Mouse (Mus musculus): Measurements from ENCODE around the gene Mmgt2.
"Not testable (repeated sequence)": the region's sequence is repeated elsewhere in the genome, so short reads cannot be mapped to it uniquely, and the experiment has no call there.

Mmgt2 gene

DNA sequence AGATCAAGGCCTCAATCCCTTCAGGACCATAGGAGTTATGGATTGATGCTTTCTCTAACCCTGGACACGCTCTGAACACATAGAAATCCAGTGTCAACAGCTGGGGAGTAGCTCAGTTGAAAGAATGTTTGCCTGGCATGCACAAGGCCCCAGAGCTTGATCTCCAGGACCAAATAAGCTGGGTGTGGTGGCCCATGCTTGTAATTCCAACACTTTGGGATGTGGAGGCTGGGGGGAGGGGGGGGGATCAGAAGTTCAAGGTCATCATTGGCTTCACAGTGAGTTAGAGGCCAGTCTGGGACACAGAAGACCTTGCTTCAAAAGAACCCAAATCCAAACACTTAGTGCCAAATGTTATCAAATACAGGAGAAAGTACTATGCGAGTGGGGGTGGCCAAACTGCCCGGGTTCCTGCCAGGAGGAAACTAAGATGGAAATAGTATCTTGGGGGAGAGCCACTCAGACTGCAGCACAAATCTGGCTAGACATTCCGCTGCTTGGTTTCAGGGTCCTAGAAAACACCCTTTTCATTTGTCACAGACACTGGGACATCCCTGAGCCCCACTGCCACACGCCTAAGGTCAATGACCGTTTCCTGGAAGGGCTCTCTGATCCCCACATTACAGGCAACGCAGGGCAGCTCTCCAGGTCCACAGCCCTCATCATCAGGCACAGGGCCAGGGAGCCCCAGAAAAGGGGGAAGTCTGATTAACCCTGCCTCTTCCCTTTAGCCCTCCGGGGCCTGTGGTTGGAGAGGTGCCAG lies 2.6 kb upstream of the Mmgt2 start:
- peak; percentile 98 for DNase-seq

GRCm38 (mm10) chr11:62646495-62646843 lies 2.0 kb upstream of the Mmgt2 start:
- DNase-seq, result no peak

- DNase-seq, result peak; percentile 92
Observed at GRCm38 (mm10) chr11:62646958-62647515, 1.4 kb upstream of the Mmgt2 start.

DNA sequence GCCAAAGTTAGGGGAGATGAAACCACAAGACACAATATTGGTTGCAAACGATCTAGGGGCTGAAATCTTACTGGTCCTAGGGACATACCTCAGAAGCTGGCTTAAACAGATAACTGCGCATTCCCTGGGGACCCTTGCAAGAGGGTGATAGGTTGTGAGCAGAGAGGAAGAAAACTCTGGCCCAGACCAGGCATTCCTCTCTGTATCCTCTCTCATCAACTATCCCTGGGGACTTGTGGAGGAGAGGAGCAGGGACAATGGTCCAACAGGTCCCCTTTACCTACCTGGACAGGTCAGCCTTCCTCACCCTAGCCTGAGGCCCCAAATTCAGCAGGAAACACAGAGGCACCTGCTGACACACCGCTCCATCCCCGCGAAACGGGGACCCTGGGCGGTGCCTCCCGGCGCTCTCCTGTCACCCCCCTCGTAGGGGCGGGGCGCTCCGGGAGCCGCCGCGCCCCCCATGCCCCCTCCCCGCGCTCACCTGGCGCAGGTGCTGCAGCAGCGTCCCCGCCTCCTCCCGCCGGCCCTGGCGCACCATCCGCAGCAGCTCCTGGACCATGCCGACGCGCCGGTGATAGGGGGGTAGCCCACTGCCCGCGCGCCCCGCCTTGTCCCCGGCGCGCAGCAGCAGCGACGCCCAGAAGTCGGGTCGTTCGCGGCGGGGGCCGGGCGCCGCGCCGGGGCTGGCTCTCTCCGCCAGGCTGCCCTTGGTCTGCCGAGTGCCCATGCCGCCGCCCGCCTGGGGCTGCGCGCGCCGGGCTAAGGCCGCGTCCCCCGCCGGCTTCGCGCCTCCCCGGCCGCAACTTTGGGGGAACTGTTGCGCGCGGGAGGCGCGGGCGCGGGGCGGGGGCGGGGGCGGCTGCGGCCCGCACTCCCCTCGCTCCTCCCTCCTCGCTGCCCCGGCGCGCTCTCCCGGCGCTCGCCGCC lies 538 bp upstream of the Mmgt2 start, which contains the start of gene Lrrc75a:
Gene Lrrc75a, minus strand, starts transcription at position 863 of the 930 bp plus-strand sequence.
- peak; percentile 96 for DNase-seq

DNA sequence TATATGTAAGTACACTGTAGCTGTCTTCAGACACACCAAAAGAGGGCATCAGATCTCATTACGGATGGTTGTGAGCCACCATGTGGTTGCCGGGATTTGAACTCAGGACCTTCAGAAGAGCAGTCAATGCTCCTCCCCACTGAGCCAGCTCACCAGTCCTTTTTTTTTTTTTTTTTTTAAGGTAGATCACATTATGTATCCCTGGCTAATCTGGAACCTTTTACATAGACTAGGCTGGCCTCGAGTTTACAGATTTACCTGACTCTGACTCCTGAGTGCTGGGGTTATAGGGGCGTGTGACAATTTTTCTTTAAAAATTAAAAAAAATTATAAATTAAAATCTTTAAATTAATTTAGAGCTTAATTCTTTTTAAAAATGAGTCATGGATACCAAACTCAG lies 1.3 kb downstream of the Mmgt2 start:
- not testable (repeated sequence) for DNase-seq

DNA sequence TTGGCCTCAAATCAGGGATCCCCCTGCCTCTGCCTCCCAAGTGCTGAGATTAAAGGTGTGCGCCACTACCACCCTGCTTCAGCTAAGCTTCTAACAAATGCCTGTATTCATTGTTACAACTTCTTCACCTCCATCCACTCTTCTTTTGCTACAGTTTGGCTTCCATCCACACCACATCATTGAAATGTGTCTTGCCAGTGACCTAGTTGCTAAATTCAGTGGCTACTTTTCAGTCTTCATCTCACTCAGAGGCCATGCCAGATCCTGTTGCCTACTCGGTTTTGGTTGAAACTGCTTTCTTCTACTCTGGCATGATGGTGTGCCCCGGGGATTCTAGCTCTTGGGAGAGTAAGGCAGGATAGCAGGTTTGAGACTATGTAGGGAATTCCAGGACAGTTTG lies 3.1 kb downstream of the Mmgt2 start:
- no peak for DNase-seq

DNA sequence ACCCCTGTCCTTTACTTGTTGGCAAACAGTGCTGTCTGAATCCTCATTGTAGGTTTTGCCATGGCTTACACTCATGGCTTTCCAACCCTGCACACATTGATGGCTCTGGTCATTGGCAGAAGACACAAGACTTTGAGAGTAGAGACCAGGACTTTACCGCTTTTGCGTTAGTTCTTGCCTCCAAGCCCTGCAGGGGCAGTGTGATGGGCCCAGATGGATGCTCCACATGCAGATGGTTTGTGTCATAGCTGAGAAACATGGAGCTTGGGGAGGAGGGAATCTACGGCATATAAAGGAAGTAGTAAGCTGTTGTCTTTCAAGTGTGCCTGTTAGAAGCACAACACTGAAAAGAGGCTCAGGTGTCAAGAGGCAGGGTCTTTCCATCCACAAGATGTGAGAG lies 3.6 kb downstream of the Mmgt2 start:
- DNase-seq, result no peak

GRCm38 (mm10) chr11:62660885-62661284 lies 12.4 kb downstream of the Mmgt2 start:
- no peak for DNase-seq

- no peak for DNase-seq
Observed at GRCm38 (mm10) chr11:62664250-62664649, 15.8 kb downstream of the Mmgt2 start.

- DNase-seq, result no peak
Observed at GRCm38 (mm10) chr11:62668986-62669385, 20.5 kb downstream of the Mmgt2 start.

- no peak for DNase-seq
Observed at GRCm38 (mm10) chr11:62669471-62669870, 21.0 kb downstream of the Mmgt2 start.

DNA sequence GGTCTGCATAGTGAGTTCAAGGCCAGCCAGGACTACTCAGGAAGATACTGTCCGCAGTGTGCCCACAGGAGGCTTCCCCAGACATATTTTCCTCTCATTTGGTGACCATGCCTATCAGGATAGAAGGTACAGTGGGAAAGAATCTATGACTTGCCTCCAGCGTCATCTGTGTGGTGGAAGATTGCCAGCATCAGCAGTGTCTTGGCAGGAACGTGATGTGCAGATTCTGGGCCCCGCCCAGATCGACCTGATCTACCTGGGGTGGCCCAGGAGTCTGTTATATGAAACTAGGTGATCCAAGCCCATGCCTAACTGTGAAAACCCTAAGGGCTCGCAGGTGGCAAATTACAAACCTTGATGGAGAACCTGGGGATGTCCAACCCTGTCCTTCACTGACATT lies 21.5 kb downstream of the Mmgt2 start:
- no peak for DNase-seq

DNA sequence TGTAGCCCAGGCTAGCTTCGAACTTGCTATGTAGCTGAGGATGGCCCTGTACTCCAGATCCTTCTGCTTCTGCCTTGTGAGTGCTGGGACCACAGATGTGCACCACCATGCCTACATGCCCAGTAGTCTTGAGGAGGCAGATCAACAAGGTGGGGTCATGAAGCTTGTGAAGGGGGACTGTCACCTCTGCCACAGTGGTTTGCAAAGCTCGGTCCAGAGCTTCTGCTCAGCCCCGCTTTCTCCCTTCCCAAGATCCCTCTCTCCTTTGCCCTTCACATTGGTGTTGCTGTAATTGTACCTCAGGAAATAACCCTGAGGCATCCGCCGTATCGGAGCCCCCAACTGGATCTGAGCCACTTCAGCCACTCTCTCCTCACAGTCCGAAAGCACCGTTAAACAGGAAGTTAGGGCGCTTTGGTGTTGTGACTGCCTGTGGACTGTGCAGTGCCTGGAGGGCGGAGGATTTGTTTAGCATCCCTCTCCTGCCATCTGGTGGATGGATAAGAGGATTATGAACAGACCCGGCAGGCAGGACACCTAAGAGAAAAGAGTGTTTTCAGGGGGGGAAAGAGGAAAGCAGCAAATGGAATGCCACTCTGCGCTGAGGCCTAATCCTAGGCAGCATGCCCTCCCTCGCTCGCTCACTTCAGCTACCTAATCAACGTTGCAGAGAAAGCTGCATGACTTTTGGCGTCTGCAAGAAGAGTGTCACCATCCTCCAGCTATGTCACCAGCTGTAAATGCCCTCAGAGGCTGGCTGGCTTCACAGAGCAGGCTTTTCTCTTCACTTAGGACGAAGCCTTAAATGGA lies 27.2 kb downstream of the Mmgt2 start:
- peak; percentile 96 for DNase-seq

DNA sequence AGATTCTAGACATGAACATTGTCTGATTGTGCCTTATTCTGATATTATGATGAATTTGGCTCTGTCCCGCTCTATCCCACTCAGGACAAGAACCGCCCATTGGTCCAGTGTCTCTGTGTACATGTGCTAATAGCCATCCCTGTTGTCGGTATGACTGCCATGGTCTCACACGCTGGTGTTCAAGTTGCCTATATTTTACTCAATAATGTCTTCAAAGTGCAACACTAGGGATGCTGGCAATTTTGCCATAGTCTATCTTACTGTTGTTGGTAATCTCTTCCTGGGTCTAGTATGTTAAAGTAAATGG lies 27.8 kb downstream of the Mmgt2 start:
- no peak for DNase-seq

DNA sequence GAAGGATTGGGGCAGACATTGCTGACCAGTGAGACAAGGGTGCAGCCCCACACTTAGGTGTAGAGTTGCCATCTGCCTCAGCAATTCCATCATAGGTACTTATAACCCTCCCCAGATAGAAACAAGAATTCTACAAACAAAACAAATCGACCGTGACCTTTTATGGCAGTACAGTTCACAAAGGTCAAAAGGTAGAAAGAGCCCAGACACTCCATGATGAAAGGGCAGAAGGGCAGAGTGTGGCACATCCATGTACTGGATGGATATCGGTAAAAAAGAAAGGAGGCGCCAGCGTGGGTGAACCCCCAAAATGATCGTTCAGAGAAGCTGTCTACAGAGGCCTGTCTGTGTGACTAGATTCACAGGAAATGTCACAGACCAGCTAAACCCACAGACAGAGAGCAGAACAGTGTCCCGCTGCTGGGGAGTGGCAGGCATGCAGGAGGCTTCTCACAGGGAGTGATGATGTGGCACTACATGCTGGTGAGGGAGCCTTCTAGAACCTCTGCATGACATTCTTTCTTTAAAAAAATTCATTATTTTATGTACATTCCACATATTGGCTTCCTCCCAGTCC lies 30.4 kb downstream of the Mmgt2 start:
- peak; percentile 63 for DNase-seq

DNA sequence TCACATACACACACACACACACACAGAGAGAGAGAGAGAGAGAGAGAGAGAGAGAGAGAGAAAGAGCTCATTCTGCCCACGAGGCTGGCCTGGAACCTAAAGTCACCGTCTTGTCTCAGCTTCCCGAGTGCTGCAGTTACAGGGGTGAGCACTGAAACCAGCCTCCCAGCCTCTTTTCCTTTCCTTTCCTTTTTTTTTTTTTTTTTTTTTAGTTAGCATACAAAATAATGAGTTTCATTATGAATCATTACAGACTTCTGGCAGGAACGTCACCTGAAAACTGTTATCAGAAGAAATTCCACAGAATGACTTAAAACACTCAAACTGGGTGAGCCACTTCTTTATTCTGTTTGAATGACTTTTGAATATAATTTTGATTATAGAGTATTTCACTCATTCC lies 31.5 kb downstream of the Mmgt2 start:
- peak; percentile 12 for DNase-seq

GRCm38 (mm10) chr11:62691592-62691991 lies 43.1 kb downstream of the Mmgt2 start:
- peak; percentile 19 for DNase-seq

DNA sequence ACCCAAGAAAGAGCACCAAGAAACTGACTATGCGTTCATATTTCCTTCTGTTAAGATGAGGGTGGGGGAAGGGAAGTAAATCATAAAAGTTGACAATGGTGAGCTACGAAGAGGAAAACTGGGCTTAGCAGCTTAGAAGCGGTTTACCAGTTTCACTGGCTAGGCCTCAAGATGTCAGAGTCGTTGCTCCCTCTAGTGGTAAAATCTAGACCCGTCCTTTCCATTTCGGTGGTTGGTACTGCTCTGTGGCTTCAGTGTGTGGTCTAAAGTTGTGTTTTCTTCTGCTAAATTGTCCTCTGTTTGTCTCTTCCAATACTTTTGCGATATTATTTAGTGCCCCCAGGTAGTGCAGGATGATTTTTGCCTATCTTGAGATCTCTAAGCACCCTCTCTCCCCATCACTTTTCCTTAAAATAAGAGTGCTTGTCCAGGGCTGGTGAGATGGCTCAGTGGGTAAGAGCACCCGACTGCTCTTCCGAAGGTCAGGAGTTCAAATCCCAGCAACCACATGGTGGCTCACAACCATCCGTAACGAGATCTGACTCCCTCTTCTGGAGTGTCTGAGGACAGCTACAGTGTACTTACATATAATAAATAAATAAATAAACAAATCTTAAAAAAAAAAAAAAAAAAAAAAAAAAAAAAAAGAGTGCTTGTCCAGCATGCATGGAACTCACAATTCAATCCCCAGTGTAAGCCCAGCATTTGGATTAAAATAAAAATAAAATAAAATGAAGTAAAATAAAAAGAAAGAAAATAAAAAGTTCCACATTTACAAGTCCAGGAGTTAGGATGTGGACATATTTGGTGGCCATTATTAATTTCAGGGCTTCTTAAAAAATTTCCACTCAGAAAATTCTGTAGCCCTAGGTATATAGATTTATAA lies 45.1 kb downstream of the Mmgt2 start:
- DNase-seq, result peak; percentile 83

DNA sequence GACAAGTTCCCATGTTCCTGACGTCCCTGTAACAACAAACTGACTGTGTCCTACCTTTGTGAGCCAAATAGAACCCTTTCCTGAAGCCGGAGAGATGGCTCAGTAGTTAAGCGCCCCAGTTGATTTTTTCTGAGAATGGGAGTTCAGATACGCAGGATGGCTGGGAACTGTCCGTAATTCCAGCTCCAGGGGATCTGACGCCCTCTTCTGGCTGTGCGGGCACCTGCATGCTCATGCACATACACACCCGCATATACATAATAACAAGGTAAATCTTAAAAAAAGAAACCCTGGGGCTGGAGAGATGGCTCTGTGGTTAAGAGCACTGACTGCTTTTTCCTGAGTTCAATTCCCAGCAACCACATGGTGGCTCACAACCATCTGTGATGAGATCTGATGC lies 46.7 kb downstream of the Mmgt2 start:
- peak; percentile 48 for DNase-seq

- DNase-seq, result peak; percentile 68
Observed at GRCm38 (mm10) chr11:62699749-62700148, 51.3 kb downstream of the Mmgt2 start.

- DNase-seq, result no peak
Observed at GRCm38 (mm10) chr11:62701218-62701617, 52.8 kb downstream of the Mmgt2 start.

DNA sequence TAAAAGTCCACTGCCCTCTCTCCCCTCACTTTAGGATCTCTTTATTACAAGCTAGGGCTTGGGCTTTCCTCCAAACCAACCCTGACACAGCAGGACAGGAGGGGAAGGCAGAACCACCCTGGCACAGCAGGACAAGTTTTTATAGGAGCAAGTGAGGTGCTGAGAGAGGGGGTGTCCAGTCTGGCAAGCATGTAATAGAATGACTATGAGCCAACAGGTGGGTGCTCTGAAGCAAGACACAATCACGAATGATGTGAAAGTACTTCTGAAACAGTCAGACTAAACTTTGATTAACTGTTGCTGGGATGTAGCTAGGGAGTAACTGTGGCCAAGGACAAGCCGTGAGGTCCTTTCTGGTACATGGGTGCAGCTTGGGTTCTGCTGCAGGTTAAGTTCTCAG lies 57.7 kb downstream of the Mmgt2 start:
- peak; percentile 64 for DNase-seq
